Mouse (Mus musculus): ENCODE measurements around the gene Med15.
A peak's percentile ranks its signal among the peaks of the same experiment; 100 is the strongest.

Med15 gene

DNA sequence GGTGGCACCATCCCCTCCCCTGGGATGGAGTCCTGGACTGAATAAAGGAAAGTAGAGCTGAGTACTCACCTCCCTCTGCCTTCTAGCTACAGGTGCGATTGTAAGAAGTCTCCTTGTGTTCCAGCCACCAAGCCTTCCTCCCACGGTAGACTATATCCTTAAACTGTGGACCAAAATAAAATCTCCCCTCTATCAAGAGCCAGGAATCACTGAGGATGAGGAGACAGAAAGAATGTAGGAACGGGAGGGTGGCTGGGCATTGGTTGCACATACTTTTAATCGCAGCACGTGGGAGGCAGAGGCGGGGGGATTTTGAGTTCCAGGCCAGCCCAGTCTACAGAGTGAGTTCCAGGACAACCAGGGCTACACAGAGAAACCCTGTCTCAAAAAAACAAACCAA, 260 bp downstream of the Med15 start:
- DNase-seq (ENCODE audit: low spot score in 2 of 2): no peak

DNA sequence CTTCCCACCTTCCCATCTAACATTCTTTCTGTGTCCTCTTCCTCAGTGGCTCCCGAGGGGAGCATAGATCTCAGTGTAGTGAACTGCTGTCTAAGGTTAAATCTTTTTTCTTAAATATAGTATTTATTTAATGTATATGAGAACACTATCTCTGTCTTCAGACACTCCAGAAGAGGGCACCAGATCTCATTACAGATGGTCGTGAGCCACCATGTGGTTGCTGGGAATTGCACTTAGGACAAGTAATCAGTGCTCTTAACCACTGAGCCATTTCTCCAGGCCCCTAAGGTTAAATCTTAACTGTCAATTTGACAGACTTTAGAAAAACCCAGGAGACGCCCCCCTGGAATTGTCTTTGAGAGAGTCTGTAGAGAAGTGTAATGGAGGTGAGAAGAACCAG, 670 bp downstream of the Med15 start:
- DNase-seq (ENCODE audit: low spot score in 2 of 2): no peak

DNA sequence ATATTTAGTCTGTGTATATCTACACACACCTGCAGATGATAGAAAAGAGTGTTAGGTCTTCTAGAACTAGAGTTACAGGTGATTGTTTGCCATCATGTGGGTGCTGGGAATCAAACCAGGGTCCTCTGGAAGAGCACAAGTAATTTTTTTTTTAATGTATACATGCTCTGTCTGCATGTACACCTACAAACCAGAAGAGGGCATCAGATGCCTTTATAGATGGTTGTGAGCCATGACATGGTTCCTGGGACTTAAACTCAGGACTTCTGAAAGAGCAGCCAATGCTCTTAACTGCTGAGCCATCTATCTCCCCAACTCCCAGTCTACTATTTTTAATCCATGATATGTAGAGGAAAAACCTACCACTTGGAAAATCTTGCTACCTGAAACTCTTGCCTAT, 2.7 kb downstream of the Med15 start:
- no peak for DNase-seq (ENCODE audit: low spot score in 2 of 2)

DNA sequence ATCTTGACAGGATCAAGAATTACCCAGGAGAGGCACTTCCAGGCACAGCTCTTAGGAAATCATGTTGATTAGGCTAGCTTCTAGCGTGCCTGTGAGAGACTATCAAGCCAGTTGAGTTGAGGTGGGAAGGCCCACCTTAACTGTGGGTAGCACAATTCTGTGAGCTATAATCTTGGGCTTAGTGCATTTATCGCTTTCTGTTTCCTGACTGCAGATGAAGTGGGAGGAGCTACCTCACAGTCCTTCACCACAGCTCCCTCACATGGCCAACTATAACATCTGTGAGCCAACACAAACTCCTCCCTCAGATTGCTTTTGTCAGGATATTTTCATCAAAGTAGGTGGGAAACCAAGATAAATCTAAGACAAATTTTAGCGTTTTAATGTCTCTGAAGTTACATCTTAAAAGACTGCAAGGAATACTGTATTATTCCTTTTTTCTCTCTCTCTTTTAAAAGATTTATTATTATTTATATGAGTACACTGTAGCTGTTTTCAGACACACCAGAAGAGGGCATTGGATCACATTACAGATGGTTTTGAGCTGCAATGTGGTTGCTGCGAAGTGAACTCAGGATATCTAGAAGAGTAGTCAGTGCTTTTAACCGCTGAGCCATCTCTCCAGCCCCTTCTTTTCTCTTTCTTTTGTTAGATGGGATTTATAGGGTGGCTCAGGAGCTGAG, 5.4 kb downstream of the Med15 start:
- DNase-seq (ENCODE audit: low spot score in 2 of 2): peak; percentile 18 to 42

DNA sequence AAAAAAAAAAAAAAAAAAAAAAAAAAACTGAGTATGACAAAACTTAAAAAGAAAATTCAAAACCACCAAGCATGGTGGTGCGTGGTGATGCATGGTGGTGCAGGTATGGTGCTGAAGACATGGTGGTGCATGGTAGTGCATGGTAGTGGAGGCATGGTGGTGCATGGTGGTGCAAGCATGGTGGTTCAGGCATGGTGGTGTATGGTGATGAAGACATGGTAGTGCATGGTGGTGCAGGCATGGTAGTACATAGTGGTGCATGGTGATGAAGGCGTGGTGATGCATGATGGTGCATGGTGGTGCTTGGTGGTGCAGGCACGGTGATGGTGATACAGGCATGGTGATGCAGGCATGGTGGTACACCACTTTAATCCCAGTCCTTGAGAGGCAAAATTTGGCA, 8.2 kb downstream of the Med15 start:
- no peak for DNase-seq (ENCODE audit: low spot score in 2 of 2)

DNA sequence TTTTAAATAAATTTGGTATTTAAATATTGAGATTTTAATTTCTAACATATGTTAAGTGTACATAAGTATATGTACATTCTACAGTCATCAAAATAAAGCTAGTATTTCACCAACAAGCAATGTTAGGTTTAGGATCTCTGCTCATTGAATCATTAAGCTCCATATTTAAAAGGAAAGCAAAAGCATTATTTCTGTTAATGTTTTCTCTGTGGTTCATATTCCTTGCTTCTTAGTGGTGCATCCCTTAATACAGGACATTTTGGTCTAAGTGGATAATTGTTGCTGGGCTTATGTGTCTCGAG, 9.4 kb downstream of the Med15 start:
- DNase-seq (ENCODE audit: low spot score in 2 of 2): no peak

DNA sequence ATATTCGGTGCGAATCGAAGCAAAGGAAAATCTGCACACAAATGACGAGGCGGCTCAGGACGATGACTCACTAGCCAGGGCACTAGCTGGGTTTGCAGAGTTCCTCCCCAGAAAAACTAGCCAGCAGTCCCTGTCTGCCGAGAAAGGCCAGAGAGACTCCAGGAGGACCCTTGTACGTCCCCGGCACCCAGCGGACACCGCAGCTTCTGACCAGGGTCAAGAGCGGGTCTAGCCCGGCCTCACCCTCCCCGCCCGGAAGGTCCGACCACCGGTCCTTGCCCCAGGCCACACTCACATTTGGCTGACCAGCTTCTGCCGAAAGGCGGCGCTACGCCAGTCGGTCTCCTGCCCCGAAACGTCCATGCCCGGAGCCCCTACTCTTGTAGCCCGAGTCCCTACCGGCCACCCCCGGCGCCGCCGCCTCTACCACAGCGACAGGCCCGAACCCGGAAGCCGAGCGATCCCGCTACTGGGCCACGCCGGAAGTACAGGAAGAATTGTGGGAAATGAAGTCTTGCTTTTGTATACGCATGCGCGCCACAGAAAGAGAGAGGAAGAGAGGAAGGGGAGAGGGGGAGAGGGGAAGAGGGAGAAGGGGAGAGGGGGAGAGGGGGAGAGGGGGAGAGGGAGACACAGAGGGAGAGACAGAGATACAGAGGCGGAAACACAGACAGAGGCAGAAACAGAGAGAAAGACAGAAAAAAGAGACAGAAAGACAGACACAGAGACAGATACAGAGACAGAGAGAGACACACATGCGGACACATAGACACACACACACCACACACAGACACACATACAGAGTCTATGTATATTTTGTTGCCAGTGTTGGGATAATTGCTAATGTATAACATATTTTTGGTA, 10.0 kb downstream of the Med15 start:
- DNase-seq (ENCODE audit: low spot score in 2 of 2): peak; percentile 82 to 88

DNA sequence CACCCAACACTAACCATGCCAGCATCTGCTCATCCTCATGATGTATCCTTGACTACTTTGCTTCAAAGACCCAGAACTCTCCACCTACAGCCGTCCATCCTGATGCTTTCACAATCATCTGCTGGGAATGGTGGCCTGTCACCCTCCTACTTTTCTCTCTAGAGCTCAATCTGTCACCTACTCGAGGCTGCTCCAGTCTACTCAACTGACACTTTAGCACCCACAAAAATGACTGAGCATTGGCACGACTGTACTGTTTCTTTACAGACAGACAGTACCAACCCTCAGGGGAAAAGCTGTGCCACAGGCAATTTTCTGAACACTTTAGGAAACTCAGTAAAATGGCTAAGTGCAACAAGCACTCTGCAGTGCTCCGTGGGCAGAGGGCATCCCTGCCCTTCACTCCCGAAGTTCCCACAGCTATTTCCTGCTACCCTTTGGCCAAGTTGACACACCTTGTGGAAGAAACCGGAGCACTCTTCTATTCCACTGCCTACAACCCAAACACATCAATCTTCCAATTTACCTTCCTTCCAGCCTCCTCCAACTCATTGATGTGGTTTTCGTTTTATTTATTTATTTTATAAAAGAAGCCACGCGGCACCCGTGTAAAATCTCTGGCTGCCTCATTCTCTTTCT, 10.8 kb downstream of the Med15 start:
- DNase-seq (ENCODE audit: low spot score in 2 of 2): peak in 1 of 2 experiments; percentile 4

DNA sequence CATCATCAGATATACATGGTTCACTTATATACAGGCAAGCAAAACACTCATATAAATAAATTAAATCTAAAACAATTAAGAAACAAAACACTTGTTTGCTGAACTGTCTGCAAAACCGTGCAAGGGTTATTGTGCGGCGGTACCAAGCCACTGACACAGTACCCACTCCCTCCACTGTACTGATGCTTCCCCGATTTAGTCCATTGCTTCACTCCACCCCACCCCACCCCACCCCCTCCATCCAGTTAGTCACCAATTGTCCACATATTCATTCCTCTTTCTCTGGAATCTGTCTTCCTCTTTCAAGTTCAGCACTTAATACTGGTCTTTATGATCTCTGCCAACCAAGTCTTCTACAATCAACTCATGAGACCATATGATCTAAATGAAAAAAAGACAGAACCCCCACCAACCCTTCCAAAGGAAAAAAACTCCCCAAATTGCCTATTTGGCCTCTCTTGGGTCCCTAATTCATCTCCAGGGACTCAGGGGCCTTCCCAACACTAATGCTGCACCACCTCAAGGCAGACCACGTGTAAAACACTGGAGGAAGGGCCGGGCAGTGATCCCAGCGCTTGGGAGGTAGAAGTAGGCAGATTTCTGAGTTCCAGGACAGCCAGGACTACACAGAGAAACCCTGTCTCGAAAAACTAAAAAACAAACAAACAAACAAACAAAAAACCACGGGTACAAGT, 11.4 kb downstream of the Med15 start:
- DNase-seq (ENCODE audit: low spot score in 2 of 2): no peak

DNA sequence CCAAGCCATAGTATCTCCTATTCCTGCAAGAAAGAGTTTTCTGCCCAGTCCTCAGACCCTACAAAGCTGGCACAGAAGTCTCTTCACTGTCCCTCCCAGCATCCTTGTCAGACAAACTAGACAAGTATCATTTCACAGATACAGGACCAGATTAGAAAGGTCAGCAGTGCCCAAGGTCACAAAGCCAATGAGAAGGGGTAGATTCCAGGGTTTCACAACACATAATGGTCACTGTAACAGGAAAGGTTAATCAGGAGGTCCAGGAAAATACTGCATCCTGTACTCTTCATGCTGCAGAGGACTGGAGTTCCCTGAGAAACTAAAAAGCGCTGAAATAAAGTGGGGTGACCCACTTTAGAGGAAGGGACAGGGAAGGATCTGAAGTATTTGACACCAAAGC, 14.9 kb downstream of the Med15 start:
- DNase-seq (ENCODE audit: low spot score in 2 of 2): no peak

DNA sequence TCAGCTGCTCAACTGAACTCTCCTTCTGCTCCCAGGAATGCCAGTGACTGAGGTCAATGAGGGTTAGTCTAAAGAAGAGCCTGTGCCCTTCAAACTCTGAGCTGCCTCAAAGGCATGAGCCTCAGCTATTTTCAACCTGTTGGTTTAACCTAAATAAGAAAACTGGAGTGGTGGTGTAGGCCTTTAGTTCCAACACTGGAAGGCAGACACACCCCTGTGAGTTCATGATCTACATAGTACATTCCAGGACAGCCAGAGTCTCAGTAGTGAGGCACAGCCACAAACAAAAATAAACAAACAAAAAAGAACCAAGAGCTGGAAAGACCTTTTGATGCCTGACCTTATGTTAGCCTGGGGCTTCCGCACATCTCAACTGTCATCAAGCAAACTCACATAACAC, 25.1 kb downstream of the Med15 start:
- no peak for DNase-seq (ENCODE audit: low spot score in 2 of 2)

DNA sequence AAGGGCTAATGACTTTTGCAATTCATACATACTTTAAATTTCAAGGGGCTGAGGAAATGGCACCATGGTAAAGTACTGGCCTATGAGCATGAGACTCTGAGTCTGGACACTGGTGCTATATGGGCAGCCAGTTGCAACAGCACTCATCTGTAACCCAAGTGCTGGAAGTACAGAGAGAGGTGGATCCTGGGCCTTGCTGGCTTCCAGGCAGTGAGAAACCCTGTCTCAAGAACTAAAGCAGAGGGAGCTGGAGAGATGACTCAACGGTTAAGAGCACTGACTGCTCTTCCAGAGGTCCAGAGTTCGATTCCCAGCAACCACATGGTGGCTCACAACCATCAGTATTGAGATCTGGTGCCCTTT, 31.7 kb downstream of the Med15 start:
- no peak for DNase-seq (ENCODE audit: low spot score in 2 of 2)

DNA sequence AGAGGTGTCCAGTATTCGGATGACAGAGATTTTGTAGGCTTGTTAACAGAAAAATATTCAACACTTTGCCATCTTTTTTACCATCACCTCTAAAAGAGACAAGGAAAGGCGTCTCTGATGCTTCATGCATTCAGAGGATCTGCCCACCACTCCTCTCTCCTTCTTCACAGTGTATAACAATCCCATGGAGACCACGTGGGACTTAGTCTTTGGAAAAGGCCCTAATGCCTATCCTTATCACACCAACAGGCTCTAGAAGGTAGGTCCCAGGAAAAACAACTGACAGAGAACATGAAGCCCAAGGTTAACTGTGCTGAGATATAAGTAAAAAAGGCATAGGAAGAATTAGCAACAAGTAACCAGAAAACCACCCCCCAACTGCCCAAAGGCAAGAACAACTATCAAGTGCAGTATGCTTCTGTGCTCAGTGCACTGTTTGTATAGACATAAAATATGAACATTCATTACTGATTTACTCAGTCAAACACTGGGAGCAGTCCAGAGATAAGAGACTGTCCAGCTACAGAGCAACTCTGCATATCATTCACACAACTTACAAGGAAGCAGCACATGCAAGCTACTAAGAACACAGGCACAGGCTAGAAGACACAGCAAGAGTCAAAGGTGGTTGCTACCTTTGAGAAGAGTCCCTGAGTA, 32.2 kb downstream of the Med15 start:
- no peak for DNase-seq (ENCODE audit: low spot score in 2 of 2)

DNA sequence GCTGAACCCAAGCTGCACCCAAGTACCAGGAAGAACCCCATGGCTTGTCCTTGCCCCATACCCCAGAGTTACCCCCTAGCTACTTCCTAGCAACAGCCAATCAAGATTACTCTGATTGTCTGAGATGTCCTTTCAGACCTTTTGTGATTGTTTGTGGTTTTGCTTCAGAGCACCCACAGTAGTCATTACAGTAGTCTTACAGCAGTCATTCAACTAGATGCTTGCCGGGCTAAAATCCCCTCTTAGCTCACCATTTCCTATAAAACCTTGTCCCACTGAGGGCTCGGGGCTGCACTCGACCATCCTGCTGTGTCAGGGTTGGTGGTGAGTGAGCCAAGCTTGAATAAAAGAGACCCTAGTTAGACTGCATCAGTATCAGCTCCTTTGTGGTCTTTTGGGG, 37.8 kb downstream of the Med15 start:
- no peak for DNase-seq (ENCODE audit: low spot score in 2 of 2)

DNA sequence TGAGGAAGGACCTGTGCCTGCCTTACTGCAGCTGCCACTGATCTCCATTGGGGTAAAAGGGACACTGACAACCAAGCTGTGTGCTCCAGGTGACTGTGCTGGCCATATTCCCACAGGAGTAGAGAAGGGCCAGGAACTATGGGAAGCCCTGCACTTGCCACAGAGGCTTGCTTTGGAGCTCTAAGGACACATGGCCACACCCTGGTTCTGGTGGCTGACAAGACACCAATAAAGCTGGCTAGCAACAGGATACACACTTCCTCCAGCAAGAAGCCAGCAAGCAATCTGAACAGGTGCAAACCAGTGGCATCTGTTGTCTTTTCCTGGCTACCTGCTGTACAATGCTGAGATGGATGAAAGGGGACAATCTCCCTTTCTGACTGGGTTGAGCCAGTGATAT, 62.8 kb downstream of the Med15 start:
- no peak for DNase-seq (ENCODE audit: low spot score in 2 of 2)

DNA sequence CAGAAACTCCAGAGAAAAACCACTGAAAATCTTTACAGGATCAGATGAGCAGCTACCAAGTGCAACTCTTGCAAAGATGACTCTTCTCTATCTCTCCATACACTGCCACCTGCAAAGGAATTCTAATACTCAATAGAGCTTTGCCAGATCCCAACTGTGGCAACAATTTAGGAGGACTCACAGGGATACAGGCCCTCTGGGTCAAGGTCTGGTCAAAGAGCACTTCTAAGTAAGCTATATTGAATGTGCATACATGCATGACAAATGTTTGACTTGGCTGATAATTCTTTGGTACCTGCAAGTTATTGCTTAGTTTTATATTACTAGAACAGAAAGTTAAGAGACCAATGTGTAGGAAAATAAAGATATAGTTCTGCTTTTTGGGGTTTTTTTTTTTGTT, 67.1 kb downstream of the Med15 start:
- no peak for DNase-seq (ENCODE audit: low spot score in 2 of 2)

DNA sequence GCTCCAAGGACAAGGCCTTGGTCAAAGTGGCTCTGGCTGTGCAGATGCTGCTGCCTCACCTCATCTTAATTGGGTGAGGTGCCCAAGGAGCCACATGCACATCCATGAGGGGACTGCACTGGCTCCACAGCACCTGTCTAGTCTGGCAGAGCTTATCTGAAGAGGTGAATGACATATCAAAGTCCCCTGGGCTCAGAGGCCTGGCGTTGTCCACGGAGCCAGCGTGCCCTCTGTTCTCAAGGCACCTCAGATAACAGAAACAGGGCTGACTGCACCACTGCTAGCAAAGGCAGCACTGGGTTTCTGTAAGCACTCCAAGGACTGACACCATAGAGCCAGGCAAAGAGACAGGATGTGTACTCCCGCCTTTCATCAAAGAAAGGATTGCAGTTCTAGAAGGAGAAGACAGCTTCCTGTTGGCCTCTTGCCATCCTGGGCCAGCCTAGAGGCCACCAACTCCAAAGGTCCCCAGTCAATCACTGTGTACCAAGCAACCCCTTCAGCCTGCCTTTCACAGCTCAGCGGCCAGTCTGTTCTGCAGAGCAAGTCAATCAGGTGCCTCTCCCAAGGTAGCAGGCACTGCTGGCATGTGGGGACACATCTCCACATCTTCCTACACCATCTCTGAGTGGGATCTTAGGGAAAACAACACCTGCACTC, 76.3 kb downstream of the Med15 start:
- no peak for DNase-seq (ENCODE audit: low spot score in 2 of 2)

DNA sequence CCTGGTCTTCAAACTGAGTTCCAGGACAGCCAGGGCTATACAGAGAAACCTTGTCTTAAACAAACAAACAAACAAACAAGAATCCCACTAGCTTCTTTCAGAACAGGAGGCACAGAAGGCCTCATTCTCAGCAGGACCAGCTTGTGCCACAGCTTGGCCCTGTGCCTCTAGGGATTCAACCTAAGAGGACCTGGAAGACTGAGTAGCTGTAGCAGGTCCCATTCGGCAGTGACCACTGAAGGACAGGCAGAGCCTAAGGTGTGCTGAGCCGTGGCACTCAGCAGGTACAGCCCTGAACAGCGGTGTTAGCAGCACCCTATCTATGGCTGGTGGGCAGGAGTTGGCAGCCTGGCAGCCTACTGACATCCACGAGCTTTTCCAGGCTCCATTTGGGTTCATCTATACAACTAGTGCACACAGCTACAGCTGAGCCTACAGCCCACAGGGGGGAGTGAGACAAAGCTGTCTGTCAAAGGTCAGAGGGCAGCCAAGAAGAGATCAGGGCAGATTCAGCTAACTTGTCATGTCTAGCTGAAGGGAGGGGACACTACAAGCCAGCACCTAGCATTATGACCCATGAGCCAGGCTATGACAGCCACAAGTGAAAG, 78.4 kb downstream of the Med15 start:
- no peak for DNase-seq (ENCODE audit: low spot score in 2 of 2)

DNA sequence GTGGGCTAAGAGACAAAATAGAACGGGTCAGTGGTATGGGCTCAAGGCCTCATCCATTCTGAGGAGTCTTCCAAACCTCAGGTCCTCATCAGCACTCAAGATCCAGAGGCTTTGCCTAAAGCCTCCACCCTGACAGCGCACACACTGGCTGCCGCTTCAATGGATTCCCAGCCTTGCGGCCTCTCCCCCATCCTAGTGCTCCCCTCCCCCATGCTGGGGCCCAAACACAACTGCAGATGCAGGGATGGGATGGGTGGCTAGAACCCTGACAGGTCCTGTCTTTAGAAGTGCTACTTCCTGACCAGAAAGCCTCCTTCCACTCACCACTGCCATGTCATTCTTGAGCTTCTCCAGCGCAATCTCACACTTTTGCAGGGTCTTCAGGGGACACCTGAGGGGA, 79.1 kb downstream of the Med15 start:
- DNase-seq (ENCODE audit: low spot score in 2 of 2): no peak

DNA sequence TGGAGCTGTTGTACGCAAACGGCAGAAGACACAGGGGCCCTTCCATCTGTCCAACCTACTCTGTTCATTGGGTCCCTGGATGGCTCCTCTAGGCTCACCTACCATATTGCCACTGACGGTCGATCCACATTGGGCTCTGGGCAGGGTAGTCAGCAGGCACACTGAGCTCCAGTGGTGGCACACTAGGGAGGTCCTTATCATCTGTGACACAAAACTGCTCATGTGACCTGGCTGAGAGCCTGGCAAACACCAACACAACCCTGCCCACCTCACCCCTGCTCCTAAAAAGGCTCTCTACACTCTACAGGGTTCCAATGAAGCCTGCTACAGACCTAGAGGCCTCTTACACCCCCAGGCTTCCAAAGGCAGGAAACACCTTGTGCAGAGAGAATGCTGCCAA, 80.1 kb downstream of the Med15 start:
- no peak for DNase-seq (ENCODE audit: low spot score in 2 of 2)

DNA sequence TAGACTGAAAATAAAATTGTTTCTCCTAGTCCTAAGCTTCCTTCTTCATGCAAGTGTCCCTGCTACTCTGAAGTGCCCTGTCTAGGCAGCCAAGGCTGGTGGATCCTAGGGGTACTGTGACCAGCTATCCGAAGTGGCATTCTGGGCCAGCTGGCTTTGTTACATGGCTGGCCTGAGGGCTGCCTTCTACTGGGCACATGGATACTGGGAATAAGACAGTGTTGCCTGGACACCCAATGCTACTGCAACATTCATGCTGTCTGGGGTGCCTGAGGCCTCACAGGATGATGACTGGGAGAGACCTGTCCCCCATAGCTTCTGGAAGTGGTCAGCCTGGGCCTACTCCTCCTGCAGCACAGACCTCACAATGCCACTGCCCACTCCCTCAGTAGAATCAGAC, 82.0 kb downstream of the Med15 start:
- DNase-seq (ENCODE audit: low spot score in 2 of 2): no peak
